Mouse (Mus musculus) kidney, adult 2 months (tissue): ENCODE results near the gene Ccdc63.

Experiments used
- CTCF ChIP-seq: fragments of 200-500 bp; conservative IDR thresholded peaks from 2 replicates; pipeline ENCODE4 v1.5.1; 2011; ENCODE audit warnings: low read depth, mild to moderate bottlenecking, control low read depth, low read length, moderate library complexity, mixed read lengths; ENCODE audit not compliant: insufficient read depth, insufficient read length
- POLR2A ChIP-seq: fragments of 200-500 bp; IDR thresholded peaks from one replicate; pipeline ENCODE4 v1.6.1; 2011; ENCODE audit warnings: low read depth, low read length, control low read depth

DNA sequence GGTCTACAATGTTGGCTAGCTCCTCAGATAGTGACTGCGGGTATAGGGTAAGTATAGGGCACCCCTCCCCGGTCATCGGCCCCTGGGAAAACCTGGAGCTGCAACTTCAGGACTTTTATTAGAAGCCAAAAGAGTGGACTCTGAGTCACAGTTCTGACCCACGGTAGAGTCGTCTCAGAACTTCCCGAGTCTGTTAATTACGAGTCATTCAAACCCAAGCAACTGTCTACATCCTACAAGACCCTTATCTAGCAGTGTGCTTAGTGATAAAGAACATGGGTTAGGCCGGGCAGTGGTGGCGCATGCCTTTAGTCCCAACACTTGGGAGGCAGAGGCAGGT, 7.6 kb downstream of the Ccdc63 start:
- TF ChIP-seq POLR2A, result no peak
- TF ChIP-seq CTCF, result no peak
